Mouse (Mus musculus): Measurements from ENCODE around the gene Pfkfb4.

Pfkfb4 gene

DNA sequence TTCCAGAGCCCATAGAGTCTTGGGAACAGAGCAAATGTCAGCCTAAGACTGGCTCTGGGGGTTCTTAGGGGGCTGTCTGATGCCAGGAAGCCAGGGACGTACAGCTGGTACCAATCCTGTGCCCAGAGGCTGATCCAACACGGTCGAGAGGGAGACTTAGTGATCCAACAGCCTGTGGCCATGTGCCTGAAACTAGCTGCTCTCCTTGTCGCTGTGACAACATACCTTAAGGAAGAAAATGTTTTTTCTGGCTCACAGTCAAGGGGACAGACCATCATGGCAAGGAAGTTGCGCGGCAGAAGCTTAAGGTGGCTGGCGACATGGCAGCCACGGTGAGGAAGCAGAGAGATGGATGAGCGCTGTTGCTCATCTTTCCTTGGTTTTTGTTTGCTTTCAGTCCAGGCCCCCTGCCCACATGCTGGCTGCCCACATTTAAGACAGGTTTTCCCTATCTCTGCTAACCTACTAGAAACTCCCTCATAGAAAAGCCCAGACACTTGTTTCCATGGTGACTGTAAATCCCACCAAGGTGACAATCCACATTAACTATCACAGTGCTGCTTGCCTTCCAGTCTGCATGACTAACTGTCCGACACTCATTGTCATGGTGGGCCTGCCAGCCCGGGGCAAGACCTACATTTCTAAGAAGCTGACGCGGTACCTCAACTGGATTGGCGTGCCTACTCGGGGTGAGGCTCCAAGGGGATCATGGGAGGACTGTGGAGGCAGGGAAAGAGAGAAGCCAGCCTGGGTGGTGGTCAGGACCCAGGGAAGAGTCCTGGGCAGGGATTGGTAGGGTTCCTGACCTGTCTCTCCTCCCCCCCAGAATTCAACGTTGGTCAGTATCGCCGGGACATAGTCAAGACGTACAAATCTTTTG lies 6.9 kb downstream of the Pfkfb4 start:
- no peak for DNase-seq

GRCm38 (mm10) chr9:108999167-108999526 lies 7.6 kb downstream of the Pfkfb4 start:
- no peak for DNase-seq

DNA sequence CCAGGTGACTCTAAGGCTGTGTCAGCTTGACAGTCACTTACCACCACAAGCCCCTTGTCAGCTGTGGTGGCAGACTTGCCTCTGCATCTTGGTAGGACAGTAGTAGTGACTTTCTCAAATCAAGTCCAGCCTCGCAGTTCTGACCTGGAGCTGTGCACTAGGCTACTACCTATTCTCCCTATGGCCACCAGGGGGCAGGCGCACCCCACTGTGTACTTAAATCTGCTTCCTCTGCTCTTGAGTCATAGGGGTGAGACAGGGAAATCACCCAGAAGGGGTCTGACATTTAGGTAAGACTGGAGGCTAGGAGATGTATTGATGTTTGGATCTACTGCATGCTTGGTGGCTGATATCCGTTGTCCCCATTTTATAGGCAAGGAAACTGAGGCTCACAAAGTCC lies 9.1 kb downstream of the Pfkfb4 start:
- peak; percentile 85 to 86 for DNase-seq

GRCm38 (mm10) chr9:109003201-109003600 lies 11.6 kb downstream of the Pfkfb4 start:
- peak; percentile 77 to 78 for DNase-seq

DNA sequence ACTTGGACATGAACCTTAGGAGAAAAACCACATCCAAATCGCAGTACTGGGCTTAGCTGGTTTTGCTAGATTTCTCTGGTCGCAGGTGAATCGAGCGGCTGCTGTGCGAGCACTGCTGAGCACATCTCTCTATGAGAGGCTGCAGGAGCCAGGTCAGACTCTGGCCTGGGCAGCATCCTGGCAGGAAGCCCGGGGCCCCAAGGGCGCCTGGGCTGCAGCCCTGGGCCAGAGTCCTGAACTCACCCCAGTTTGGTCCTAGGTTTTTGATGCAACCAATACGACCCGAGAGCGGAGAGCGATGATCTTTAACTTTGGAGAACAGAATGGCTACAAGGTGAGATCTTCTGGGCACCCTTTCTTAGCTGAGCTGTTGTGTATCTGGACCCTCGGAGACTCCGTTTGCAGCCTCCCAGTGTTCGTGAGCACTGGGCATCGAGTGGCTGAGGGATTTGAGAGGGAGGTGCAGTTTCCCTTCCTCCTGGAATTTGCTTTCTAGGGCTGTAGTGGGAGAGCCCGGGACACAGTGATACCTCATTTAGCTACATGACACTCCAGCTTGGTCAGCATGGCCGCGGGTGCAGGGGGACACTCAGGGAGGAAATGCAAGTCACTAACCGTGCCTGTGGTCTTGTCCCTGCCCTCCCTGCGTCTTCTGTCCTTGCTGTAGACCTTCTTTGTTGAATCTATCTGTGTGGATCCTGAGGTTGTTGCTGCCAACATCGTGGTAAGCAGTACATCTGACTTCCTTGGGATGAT lies 15.6 kb downstream of the Pfkfb4 start:
- no peak for DNase-seq

GRCm38 (mm10) chr9:109008081-109008480 lies 16.5 kb downstream of the Pfkfb4 start:
- DNase-seq = no peak

- no peak for DNase-seq
Observed at GRCm38 (mm10) chr9:109008994-109009635, 17.5 kb downstream of the Pfkfb4 start.

GRCm38 (mm10) chr9:109009636-109010315 lies 18.2 kb downstream of the Pfkfb4 start:
- DNase-seq = no peak

DNA sequence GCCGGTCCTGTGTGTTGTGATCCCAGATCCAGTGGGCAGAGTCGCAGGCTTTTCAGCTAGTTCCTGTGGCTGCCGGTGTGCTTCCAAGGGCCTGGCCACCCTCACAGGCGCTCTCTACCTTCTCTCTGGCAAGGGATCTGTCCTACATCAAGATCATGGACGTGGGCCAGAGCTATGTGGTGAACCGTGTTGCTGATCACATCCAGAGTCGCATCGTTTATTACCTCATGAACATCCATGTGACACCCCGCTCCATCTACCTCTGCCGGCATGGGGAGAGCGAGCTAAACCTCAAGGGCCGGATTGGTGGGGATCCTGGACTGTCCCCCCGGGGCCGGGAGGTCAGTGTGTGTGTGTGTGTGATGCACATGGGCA lies 18.7 kb downstream of the Pfkfb4 start:
- no peak for DNase-seq

DNA sequence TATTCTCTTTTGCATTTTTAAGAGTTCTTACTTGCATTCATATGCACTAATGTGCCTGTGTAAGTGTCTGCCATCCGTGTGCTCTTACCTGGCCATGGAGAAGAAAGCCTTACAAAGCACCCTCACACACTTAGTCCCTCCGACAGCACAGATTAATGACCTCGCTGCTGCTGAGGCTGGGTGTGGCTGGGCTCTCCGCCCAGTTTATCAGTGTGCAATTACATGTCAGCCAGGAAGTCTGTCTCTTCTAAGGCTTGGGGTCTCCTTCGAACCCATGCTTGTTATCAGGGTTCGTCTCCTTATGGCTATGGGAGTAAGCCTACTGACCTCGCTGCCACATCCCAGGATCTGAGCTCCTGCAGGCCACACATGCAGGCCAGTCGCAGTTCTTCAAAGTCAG lies 23.8 kb downstream of the Pfkfb4 start:
- DNase-seq = no peak

DNA sequence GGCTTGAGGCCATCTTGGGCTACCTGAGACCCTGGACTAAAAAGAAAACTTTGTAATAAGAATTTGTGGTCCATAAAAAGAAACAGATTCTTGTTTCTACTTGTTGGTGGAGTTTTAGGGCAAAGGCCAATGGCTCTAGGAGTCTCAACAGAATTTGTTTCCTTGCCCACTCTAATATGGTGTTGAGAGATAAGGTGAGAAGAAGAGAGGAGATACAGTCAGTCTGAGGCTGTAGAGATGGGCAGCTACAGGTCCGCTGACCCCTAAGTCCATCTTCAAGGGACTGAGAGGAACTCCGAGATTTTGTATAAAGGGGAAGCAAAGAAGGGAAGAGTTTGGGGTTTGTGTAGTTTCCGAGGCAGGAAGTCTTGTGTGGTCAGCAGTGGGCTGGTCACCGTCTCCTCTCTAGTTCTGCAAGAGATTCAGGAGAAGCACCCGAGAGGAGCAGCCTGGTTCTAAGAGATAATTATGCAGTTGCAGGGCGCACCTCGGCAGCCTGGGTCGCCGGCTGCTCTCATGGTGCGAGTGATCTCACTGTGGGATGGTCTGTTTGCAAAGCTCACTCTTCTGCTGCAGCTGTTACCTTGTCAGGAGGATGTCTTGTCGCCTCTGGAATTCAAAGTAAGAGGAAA lies 25.5 kb downstream of the Pfkfb4 start:
- DNase-seq = no peak

DNA sequence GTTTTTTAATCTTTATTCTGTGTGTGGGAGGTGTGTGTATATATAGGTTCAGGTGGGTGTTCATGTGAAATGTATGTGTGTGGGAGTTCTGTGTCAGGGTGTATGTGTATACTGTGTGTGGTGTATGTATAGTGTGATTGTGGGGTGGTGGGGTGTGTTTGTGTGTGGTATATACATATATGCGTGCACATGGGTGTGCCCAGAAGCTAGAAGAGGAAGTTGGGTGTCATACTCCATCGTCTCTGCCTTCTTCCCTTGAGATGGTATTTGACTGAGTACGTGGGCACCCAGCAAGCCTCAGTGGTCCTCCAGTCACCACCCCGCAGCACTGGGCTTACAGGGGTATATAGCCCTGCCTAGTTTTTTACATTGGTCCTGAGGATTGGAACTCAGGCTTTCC lies 29.9 kb downstream of the Pfkfb4 start:
- DNase-seq = peak; percentile 65 to 70

DNA sequence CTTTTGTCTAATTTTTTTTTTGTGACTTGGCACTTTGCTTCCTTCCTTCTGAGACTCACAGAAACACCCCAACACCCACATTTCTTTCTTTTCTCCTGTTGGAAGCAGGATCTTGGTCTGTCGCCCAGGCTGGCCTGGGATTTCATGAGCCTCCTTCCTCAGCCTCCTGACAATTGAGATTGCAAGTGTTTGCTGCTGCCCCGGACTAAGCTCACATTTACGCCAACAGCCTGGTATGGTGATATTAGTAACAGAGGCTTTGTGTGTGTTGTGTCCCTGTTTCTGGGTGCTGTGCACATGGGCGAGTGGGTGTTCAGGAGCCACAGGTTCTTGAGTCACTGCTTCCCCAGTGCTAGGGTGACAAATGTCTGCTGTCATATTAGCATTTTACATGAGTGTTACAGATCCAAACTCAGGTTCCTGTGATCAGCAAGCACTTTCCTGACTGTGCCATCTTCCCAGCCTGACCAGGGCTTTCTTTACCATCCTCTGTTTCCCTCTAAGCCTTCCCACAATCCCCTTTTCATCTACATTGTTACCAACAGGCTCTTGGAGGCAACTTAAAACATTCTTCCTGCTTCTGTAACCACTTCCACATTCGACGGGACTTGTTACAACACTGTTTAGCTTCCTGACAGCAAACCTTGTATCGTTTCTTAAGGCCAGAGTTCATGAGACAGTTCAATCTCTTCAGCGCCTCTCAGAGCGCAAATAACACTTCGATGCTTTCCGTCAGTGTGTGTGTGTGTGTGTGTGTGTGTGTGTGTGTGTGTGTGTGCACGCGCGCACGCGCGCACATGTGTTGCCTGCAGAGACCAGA lies 31.5 kb downstream of the Pfkfb4 start:
- DNase-seq = peak; percentile 36 to 43

DNA sequence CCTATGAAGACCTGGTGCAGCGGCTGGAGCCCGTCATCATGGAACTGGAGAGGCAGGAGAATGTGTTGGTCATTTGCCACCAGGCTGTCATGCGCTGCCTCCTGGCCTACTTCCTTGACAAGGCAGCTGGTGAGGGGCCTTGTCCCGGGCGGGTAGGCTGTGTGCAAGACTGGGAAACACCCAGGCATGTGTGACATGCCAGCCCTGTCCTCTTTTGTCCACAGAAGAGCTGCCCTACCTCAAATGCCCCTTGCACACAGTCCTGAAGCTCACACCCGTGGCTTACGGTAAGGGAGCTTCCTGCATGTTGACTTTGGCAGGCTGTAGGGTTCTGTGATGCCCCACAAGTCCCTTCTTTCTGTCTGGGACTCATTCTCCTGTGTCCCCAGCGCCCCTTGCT lies 35.9 kb downstream of the Pfkfb4 start:
- DNase-seq = no peak

GRCm38 (mm10) chr9:109028421-109028820 lies 36.8 kb downstream of the Pfkfb4 start:
- no peak for DNase-seq

DNA sequence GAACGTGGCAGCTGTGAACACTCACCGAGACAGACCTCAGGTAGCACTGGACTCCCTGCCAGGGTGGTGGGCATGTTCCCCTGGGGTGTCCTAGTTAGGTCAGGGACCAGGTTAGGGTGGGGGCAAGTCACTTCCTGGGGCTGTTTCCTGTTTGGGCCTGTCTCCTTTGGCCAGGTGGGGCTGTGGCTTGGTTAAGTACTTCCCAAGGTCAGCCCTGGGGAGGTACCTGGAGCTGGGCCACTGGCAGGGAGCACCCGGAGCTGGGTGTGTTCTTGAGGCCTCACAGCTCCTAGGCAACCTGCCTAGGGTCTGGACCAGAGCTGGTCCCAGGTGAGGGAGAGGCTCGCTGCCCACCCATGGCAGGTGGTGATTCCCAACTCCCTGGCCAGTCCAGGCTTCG lies 37.3 kb downstream of the Pfkfb4 start:
- no peak for DNase-seq

DNA sequence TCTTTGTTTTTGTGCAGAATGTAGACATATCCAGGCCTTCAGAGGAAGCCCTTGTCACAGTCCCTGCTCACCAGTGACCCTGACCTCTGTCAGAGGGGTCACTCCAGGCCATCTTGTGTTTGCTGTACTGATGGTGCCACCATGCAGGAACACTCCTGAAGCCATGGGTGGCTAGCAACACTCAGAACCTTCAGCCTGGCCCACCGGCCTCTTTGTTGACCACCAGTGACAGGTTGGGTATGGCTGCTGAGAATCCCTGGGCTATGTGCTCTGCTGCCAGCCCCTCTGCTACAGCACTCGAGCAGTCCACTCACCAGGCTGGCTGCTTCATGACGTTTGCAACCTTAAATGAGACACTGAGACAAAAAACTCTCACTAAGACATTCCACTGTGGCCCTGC lies 38.7 kb downstream of the Pfkfb4 start:
- DNase-seq = no peak

DNA sequence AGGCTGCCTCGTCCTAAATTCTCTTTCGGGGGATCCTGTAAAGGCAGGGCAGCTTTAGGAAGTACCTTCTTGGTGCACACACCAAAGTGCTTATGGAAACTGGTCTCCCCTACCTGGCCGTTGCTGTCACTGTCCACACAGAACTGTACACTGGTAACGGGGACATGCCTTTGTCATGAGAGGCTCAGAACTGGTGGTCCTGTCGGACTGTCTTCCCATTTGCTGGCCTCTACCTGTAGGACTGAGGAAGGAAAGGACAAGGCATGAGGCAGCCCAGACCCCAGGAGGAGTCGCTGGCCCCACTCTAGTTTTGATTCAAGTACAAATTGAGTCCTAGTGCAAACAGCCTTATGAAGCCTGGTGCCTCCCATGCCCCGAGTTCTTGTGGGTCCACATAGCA lies 39.4 kb downstream of the Pfkfb4 start:
- no peak for DNase-seq

DNA sequence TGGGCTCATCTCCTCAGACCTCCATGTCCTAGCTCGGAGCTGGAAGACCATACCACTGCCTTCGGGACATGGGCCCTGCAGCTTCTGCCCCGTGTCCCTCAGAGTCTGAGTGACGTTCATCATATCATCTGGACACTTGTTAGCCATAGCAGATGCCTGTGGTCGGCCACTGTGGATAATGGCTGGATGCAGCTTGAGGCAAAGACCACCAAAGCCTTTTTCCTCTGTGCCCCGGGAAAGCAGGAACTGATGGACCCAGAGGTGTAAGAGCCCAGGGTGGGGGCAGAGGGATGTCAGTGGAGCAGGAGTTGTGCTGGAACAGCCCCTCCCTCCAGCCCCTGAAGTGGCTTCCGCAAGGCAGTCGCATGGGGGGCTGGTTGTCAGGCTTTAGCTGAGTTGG lies 40.1 kb downstream of the Pfkfb4 start:
- DNase-seq = no peak

DNA sequence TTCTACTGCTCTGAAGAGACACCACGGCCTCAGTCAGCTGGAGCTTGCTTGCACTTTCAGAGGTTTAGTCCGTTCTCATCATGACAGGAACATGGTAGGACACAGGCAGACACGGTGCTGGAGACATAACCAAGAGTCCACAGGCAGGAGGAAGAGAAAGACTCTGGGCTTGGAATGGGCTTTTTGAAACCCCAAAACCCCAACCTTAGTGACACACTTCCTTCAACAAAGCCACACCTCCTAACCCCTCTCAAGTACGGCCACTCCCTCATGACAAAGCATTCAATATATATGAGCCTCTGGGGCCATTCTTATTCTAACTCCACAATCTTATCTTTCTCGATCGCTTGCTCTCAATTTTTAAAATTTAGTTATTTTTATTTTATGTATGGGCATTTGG lies 40.9 kb downstream of the Pfkfb4 start:
- DNase-seq = no peak

- peak; percentile 71 to 72 for DNase-seq
Observed at GRCm38 (mm10) chr9:109038086-109038895, 46.7 kb downstream of the Pfkfb4 start, which contains the start of gene Shisa5. Gene Shisa5 (plus strand): TSS chr9:109038565.

Data from B cell, adult 2 months (primary cell).